Mouse (Mus musculus) olfactory bulb, adult 2 months (tissue): ENCODE results near the gene Clybl.

Source experiments
- CTCF ChIP-seq: fragments of 200-500 bp; IDR thresholded peaks from 2 replicates; pipeline ENCODE4 v1.5.1; 2012; ENCODE audit warnings: low read depth, mild to moderate bottlenecking, low read length, moderate library complexity; ENCODE audit not compliant: insufficient read depth
- POLR2A ChIP-seq: fragments of 200-500 bp; IDR thresholded peaks from 2 replicates; pipeline ENCODE4 v1.6.1; 2012; ENCODE audit warnings: mild to moderate bottlenecking, low read depth, low read length, moderate library complexity; ENCODE audit not compliant: insufficient read depth

DNA sequence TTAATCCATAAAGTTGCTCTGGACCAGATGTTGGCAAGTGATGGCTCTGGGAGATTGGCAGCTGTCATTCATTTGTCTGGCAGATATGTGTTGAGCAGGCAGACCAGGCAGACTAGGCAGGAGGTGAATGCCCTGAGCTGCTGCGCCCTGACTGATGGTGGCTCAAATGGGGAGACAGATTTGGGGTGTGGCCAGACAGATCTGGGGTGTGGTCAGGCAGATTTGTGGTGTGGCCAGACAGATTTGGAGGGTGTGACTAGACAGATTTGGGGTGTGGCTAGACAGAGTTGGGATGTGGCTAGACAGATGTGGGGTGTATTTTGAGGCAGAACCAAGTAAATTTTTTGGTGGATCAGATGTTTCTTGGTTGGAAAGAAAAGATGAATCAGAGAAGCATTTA, 62.4 kb downstream of the Clybl start:
- TF ChIP-seq CTCF (no peak), POLR2A (no peak)
